Mouse (Mus musculus) intestine, embryonic 14.5 days (tissue): ENCODE measurements at regions not wholly inside any gene's neighbourhood (a gene's known extent, or its start where the extent isn't known, plus 50 kb on each side); places are given as distances from the start of the nearest gene placed in this dataset.

Source experiments
- ATAC-seq: fragments of 200-750 bp; cut with Nextera tagmentation; replicated peaks from 2 replicates; pipeline ENCODE4 v1.8.0; 2017; ENCODE audit warnings: low read depth, moderate number of reproducible peaks, moderate TSS enrichment, moderate library complexity; ENCODE audit not compliant: low FRiP score, low TSS enrichment
- DNase-seq: peaks from one replicate; pipeline ENCODE4 v3.0.0-alpha.2; 2018; ENCODE audit warnings: low spot score
- H3K27ac ChIP-seq: fragments of 300-500 bp; sonication (generic); 2 replicates; pipeline ENCODE4 v1.5.1; 2014; ENCODE audit warnings: low read depth, mild to moderate bottlenecking, control low read depth
- H3K27me3 ChIP-seq: fragments of 300-500 bp; sonication (generic); replicated peaks from 2 replicates; pipeline ENCODE4 v1.6.1; 2014; ENCODE audit warnings: low read length, control low read depth; ENCODE audit not compliant: control insufficient read depth, insufficient read depth
- H3K36me3 ChIP-seq: fragments of 300-500 bp; sonication (generic); 2 replicates; pipeline ENCODE4 v1.6.1; 2014; ENCODE audit warnings: low read length, control low read depth; ENCODE audit not compliant: control insufficient read depth, insufficient read depth
- H3K4me1 ChIP-seq: fragments of 300-500 bp; sonication (generic); replicated peaks from 2 replicates; pipeline ENCODE4 v1.6.1; 2014; ENCODE audit warnings: low read length, control low read depth, mixed read lengths; ENCODE audit not compliant: control insufficient read depth, insufficient read depth
- H3K4me2 ChIP-seq: fragments of 300-500 bp; sonication (generic); 2 replicates; pipeline ENCODE4 v1.6.1; 2014; ENCODE audit warnings: low read length
- H3K4me3 ChIP-seq: fragments of 300-500 bp; sonication (generic); 2 replicates; pipeline ENCODE4 v1.5.1; 2014; ENCODE audit warnings: low read depth, low read length, control low read depth, mixed read lengths
- H3K9ac ChIP-seq: fragments of 300-500 bp; sonication (generic); 2 replicates; pipeline ENCODE4 v1.6.1; 2014; ENCODE audit warnings: mild to moderate bottlenecking, low read length
- H3K9me3 ChIP-seq: fragments of 300-500 bp; sonication (generic); 2 replicates; pipeline ENCODE4 v1.6.1; 2016; ENCODE audit warnings: low read length, control low read depth; ENCODE audit not compliant: control insufficient read depth
- WGBS: fragments of 180-500 bp; shearing (Covaris S2); extraction: QIAGEN DNeasy Blood & Tissue Kit; methylation state at CpG from one replicate; pipeline ENCODE4 v1.1.7; 2014; 5-methylcytosine and 5-hydroxymethylcytosine counted together

GRCm38 (mm10) chr6:112050548-112051184, 222.9 kb upstream of the Lmcd1 start:
- no peak overlapping the region for H3K9ac ChIP-seq
- DNase-seq (no peak), ATAC-seq (no peak)
- no peak overlapping the region for H3K27ac ChIP-seq
- no peak overlapping the region for H3K4me2 ChIP-seq
- no peaks in the 10 kb centered on the region for H3K36me3 ChIP-seq
- WGBS, result 81% methylated on average over 6 of the region's 6 CpGs
- H3K9me3 ChIP-seq, result no peaks in the 10 kb centered on the region
- no peaks in the 10 kb centered on the region for H3K4me1 ChIP-seq
- no peak overlapping the region for H3K4me3 ChIP-seq
- H3K27me3 ChIP-seq, result no peaks in the 10 kb centered on the region

GRCm38 (mm10) chr6:112052193-112052592, 221.4 kb upstream of the Lmcd1 start:
- no peak overlapping the region for H3K9ac ChIP-seq
- H3K9me3 ChIP-seq, result no peaks in the 10 kb centered on the region
- no peaks in the 10 kb centered on the region for H3K4me1 ChIP-seq
- DNase-seq (no peak), ATAC-seq (no peak)
- H3K4me3 ChIP-seq, result no peak overlapping the region
- no peak overlapping the region for H3K27ac ChIP-seq
- H3K4me2 ChIP-seq, result no peak overlapping the region
- H3K36me3 ChIP-seq, result no peaks in the 10 kb centered on the region
- WGBS, result 90% methylated on average over 6 of the region's 6 CpGs
- no peaks in the 10 kb centered on the region for H3K27me3 ChIP-seq

GRCm38 (mm10) chr6:112057895-112058294, 215.7 kb upstream of the Lmcd1 start:
- Histone ChIP-seq H3K27ac (no peak overlapping the region), H3K27me3 (no peaks in the 10 kb centered on the region), H3K4me2 (no peak overlapping the region), H3K9me3 (no peaks in the 10 kb centered on the region), H3K4me3 (no peak overlapping the region), H3K4me1 (no peaks in the 10 kb centered on the region), H3K9ac (no peak overlapping the region), H3K36me3 (no peaks in the 10 kb centered on the region)
- DNase-seq, result no peak
- ATAC-seq, result no peak
- 36% methylated on average over 1 of the region's 1 CpGs for WGBS

- H3K9me3 ChIP-seq, result no peaks in the 10 kb centered on the region
- no peak overlapping the region for H3K27ac ChIP-seq
- H3K4me1 ChIP-seq, result no peaks in the 10 kb centered on the region
- no peaks in the 10 kb centered on the region for H3K27me3 ChIP-seq
- no peak for ATAC-seq
- H3K4me3 ChIP-seq, result no peak overlapping the region
- H3K4me2 ChIP-seq, result no peak overlapping the region
- no peak for DNase-seq
- no peak overlapping the region for H3K9ac ChIP-seq
- whole genome bisulfite sequencing, result 53% methylated on average over 3 of the region's 3 CpGs
- no peaks in the 10 kb centered on the region for H3K36me3 ChIP-seq
Observed at GRCm38 (mm10) chr6:112062956-112063355, 210.6 kb upstream of the Lmcd1 start.

GRCm38 (mm10) chr6:112090597-112090996, 183.0 kb upstream of the Lmcd1 start:
- Histone ChIP-seq H3K4me1 (no peaks in the 10 kb centered on the region), H3K4me3 (no peak overlapping the region), H3K4me2 (no peak overlapping the region), H3K9ac (no peak overlapping the region), H3K9me3 (no peaks in the 10 kb centered on the region), H3K27ac (no peak overlapping the region), H3K27me3 (no peaks in the 10 kb centered on the region), H3K36me3 (no peaks in the 10 kb centered on the region)
- ATAC-seq (no peak), DNase-seq (no peak)
- 45% methylated on average over 3 of the region's 3 CpGs for WGBS

GRCm38 (mm10) chr6:112091125-112091763, 182.3 kb upstream of the Lmcd1 start:
- no peaks in the 10 kb centered on the region for H3K27me3 ChIP-seq
- 0 out of 2 replicates have a peak, but pooled peaks have one; percentile 32 for ATAC-seq
- DNase-seq, result peak; percentile 62
- WGBS, result 72% methylated on average over 3 of the region's 3 CpGs
- no peak overlapping the region for H3K4me2 ChIP-seq
- no peak overlapping the region for H3K9ac ChIP-seq
- no peaks in the 10 kb centered on the region for H3K9me3 ChIP-seq
- H3K36me3 ChIP-seq, result no peaks in the 10 kb centered on the region
- no peak overlapping the region for H3K4me3 ChIP-seq
- H3K4me1 ChIP-seq, result no peaks in the 10 kb centered on the region
- H3K27ac ChIP-seq, result no peak overlapping the region

GRCm38 (mm10) chr6:112093300-112093699, 180.3 kb upstream of the Lmcd1 start:
- DNase-seq (no peak), ATAC-seq (no peak)
- Histone ChIP-seq H3K27ac (no peak overlapping the region), H3K27me3 (no peaks in the 10 kb centered on the region), H3K36me3 (no peaks in the 10 kb centered on the region), H3K4me3 (no peak overlapping the region), H3K4me1 (no peaks in the 10 kb centered on the region), H3K9ac (no peak overlapping the region), H3K4me2 (no peak overlapping the region), H3K9me3 (no peaks in the 10 kb centered on the region)
- 80% methylated on average over 3 of the region's 3 CpGs for WGBS

- Histone ChIP-seq H3K4me1 (no peaks in the 10 kb centered on the region), H3K9ac (no peak overlapping the region), H3K27me3 (no peaks in the 10 kb centered on the region), H3K4me2 (no peak overlapping the region), H3K9me3 (no peaks in the 10 kb centered on the region), H3K4me3 (no peak overlapping the region), H3K27ac (no peak overlapping the region), H3K36me3 (no peaks in the 10 kb centered on the region)
- no peak for ATAC-seq
- 81% methylated on average over 3 of the region's 3 CpGs for WGBS
- no peak for DNase-seq
Observed at GRCm38 (mm10) chr6:112097699-112098098, 175.9 kb upstream of the Lmcd1 start.

- WGBS, result 87% methylated on average over 13 of the region's 13 CpGs
- no peak for ATAC-seq
Observed at GRCm38 (mm10) chr6:112108651-112109050, 164.9 kb upstream of the Lmcd1 start.

More at GRCm38 (mm10) chr6:112108651-112109050, 164.9 kb upstream of the Lmcd1 start:
- no peak for DNase-seq
- H3K27ac ChIP-seq, result no peak overlapping the region
- H3K9me3 ChIP-seq, result no peaks in the 10 kb centered on the region
- H3K4me2 ChIP-seq, result no peak overlapping the region
- H3K4me1 ChIP-seq, result no peaks in the 10 kb centered on the region
- no peaks in the 10 kb centered on the region for H3K27me3 ChIP-seq
- no peak overlapping the region for H3K9ac ChIP-seq
- H3K4me3 ChIP-seq, result no peak overlapping the region
- H3K36me3 ChIP-seq, result no peaks in the 10 kb centered on the region
